Mouse (Mus musculus) c-Kit-positive CD71-positive TER-119-negative erythroid progenitor cells, embryonic 14.5 days (primary cell): ENCODE data around the gene Slco3a1.

ENCODE experiments used
- DNase-seq: peaks from one replicate; pipeline ENCODE4 v3.0.0-alpha.2; 2013; ENCODE audit warnings: low read depth

The Slco3a1 gene

GRCm38 (mm10) chr7:74280371-74280770 is 274.2 kb downstream of the Slco3a1 start:
- DNase-seq, result no peak

GRCm38 (mm10) chr7:74279356-74279755 is 275.2 kb downstream of the Slco3a1 start:
- DNase-seq, result no peak

GRCm38 (mm10) chr7:74270089-74270394 is 284.5 kb downstream of the Slco3a1 start:
- DNase-seq, result no peak

DNA sequence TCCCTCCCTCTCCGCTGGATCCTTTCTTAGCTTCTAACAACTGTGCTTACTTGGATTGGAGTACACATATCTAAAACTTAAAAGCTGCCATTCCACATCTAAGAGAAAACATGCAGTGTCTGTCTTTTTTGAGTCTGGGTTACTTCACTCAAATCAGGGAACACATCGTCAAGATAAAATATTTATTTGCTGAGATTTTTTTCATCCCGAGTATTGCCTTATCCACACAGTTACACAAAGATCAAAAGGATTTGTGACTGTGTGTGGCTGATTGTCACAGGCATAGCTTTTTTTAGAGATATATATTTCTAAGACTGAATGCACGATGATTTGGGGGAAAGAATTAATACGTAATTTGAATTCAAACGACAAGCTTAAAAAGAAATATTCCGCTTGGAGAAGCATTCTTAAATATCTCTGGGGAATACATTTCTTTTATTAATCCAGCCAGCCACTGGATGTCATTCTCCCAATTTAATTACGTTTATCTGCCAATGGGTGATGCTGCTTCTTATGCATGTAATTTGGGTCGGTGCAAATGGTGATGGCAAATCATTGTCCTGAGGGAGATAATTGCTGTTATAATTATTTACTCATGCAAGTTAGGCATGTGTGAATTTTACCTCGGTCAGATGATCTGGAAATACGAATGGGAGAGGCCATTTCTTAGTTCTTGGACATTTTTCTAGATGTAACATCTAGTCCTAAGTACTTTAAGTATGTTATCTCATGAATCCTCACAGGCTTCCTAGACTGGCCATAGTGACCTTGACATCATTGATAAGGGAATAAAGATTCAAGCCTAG is 285.1 kb downstream of the Slco3a1 start:
- DNase-seq, result no peak

- DNase-seq, result no peak
These were observed 287.9 kb downstream of the Slco3a1 start for GRCm38 (mm10) chr7:74266511-74267168.

- DNase-seq, result no peak
These were observed 298.3 kb downstream of the Slco3a1 start for GRCm38 (mm10) chr7:74256291-74256690.

GRCm38 (mm10) chr7:74252066-74252465 is 302.5 kb downstream of the Slco3a1 start:
- DNase-seq, result no peak

DNA sequence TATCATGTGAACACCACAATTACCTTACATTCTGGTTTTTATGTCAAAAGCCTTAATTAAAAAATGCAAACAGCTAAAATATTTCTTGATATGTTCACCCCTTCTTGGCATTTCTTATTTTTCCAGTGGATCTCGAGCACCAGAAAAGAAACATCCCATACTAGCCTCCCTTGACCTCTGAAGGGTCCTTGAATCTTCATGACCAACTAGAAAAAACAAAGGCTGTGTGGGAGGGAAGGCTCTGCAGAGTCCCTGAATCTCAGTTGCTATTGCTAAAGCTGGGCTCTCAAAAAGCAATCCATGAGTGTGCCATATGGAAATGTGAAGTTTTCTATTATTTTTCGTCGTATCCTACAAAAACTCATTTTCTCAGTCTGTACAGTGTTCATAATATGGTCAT is 313.3 kb downstream of the Slco3a1 start:
- DNase-seq, result no peak

- no peak for DNase-seq
These were observed 314.0 kb downstream of the Slco3a1 start for GRCm38 (mm10) chr7:74240459-74241172.
